Mouse (Mus musculus) thymus, postnatal 0 days (tissue): ENCODE results near the gene Ppib. TPM values are rescaled to one million over a fixed set of nuclear protein-coding genes. Genes with fewer than 3 reads are reported as not detected.

ENCODE experiments used
- polyA plus RNA-seq: library from polyadenylated mRNA; unstranded; fragments of >200 nt; fragmentation: Nextera tagmentation; extraction: Ambion mirVana; gene quantifications from 2 replicates; pipeline ENCODE4 v1.2.1, GENCODE M21; 2015

The Ppib gene
- polyA plus RNA-seq, 1 experiment from 2014 or later = 344 TPM

Other genes with a start within 250 kb of the Ppib start
- 1.6 and 2.0 TPM in 2 replicates for gene Zfp609, start 232.7 kb upstream of the Ppib start, polyA plus RNA-seq
- gene Pclaf, start 170.0 kb upstream of the Ppib start, polyA plus RNA-seq = 317 and 358 TPM in 2 replicates
- 20.8 and 22.7 TPM in 2 replicates for gene Trip4, start 151.4 kb upstream of the Ppib start, polyA plus RNA-seq
- gene Csnk1g1, start 151.3 kb upstream of the Ppib start, polyA plus RNA-seq = 10.5 and 14.6 TPM in 2 replicates
- gene Snx22, start 9.5 kb downstream of the Ppib start, polyA plus RNA-seq = 1.4 TPM in 2 replicates
- gene Snx1, start 66.4 kb downstream of the Ppib start, polyA plus RNA-seq = 109 and 116 TPM in 2 replicates
- gene Ciao2a, start 66.4 kb downstream of the Ppib start, polyA plus RNA-seq = 226 and 240 TPM in 2 replicates
- 4.7 and 5.4 TPM in 2 replicates for gene Dapk2, start 98.0 kb downstream of the Ppib start, polyA plus RNA-seq